Mouse (Mus musculus) frontal cortex, adult (tissue): Measurements from ENCODE around the gene Tmem89.
A peak's percentile ranks its signal among the peaks of the same experiment; 100 is the strongest.

Experiments used
- ATAC-seq: cut with Nextera tagmentation; 2 replicates; pipeline ENCODE4 v1.9.2; 2017; ENCODE audit warnings: mild to moderate bottlenecking, moderate library complexity, mixed read lengths; ENCODE audit not compliant: low TSS enrichment

Tmem89 gene

DNA sequence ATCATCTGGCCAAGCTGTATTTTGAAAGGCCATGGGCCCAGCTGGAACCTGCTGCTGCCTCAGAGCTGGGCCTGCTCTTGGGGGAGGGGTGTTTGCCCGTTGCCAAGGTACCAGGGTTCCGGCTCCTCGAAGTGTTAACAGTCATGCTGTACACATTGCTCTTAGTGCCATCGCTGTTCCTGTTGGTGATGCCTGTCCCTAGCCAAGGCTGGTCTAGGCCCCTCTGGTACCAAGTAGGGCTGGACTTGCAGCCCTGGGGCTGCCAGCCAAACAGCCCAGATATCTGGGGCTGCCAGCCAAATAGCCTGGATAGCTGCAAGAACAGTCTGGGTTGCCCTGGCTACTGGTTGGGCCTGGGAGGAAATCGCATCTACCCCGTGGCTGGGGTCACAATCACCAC, at the start of gene Tmem89:
TSS of gene Tmem89 (plus strand) at position 129 of the 400 bp plus-strand sequence.
- ATAC-seq = peak; percentile 67; the same call in 1 of the 2 replicates

DNA sequence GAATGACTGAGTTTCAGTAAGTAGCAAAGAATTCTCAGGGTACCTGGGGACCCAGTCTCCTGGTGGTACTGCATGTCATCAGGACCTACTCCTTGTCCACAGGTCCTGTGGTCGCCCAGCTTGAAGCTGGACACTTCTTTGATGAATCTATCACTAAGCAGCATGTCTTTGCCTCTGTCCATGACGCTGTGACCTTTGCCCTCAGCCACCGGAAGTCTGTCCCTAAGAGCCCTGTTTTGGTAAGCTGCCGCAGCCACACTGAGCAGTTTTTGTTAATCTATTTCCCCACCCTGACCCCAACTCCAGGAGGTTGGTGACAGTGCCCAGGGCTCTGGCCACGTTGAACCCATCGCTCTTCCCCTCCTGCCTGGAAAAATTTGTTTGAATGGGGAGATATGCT, 2.1 kb upstream of the Tmem89 start:
- ATAC-seq = no peak

GRCm38 (mm10) chr9:108913161-108913560, 1.3 kb upstream of the Tmem89 start:
- no peak for ATAC-seq

DNA sequence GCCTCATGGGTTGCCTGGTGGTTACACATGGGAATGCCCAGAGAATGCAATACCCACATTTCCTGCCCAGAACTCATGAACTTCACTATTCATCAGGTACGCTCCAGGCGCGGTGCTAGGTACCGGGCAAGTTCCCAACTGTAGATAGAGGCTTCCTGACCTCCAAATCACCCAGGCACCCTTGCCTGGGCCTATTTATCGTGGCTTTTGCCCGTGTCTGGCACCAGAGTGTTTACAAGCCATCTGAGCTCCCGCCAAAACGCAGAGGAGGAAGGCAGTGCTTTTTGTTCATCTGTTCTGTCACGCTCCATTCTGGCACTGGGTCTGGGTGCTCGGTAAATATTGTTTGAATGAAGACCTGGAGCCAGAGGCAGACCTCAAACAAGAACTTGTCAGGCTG, 798 bp upstream of the Tmem89 start:
- no peak for ATAC-seq

DNA sequence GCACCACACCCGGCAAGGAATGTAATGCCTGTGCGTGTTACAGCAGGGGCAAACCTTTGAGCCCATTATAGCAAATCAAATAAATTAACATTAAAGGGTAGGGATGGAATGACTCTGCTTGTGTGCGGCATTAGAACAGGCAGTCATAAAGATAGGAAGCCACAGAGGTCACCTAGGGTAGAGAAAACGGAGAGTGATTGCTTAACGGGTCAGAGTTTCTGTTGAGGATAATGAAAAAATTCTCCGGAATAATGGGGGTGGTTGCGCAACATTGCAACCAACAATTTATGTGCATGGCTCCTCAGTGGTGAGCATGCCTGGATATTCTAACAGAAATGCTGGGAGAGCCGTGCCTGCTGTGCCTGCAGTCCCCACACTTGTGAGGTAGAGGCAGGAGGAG, 11.5 kb downstream of the Tmem89 start:
- no peak for ATAC-seq

DNA sequence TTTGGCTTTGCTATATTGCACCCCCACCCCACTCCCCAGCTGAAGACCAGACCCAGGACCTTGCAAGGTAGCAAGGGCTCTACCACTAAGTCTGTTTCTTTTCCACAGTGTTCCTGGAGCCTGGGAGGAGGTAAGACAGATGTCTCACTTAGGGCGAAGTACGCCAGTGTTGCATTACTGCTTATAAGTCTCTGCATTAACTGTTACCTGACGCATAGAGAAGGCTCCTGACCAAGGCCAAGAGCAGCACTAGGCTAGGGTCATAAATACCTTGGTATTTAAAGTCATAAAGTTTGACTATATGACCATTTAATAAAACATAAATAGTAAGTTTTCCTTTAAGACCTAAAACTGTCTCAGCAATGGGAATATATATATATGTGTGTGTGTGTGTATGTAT, 14.0 kb downstream of the Tmem89 start:
- ATAC-seq = no peak

GRCm38 (mm10) chr9:108935991-108936390, 21.6 kb downstream of the Tmem89 start:
- no peak for ATAC-seq

- ATAC-seq = peak; percentile 94
These were observed 22.3 kb downstream of the Tmem89 start, which contains the start of gene Uqcrc1 for GRCm38 (mm10) chr9:108936418-108937364. Gene Uqcrc1 (plus strand): TSS chr9:108936633.

DNA sequence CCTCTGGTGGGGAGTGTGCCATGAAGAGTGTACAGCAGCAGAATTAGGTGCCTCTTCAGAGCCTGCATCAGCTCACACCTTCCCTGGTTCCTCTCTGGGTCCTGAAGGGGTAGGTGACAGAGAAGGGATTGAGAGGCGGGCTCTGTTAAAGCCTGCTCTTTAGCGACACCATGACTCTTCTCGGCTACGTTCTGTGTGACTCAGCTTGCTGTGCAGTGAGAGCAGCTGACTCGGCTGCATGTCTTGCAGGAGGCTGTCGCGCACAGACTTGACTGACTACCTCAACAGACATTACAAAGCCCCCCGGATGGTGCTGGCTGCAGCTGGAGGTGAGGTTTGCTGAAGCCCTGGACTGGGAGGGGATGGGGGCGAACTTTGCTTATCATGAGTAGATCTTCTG, 30.7 kb downstream of the Tmem89 start:
- ATAC-seq = peak; percentile 75

GRCm38 (mm10) chr9:108945608-108946007, 31.2 kb downstream of the Tmem89 start:
- no peak for ATAC-seq

- no peak for ATAC-seq
These were observed 35.0 kb downstream of the Tmem89 start for GRCm38 (mm10) chr9:108949231-108949966.

GRCm38 (mm10) chr9:108949967-108950728, 35.7 kb downstream of the Tmem89 start:
- no peak for ATAC-seq

DNA sequence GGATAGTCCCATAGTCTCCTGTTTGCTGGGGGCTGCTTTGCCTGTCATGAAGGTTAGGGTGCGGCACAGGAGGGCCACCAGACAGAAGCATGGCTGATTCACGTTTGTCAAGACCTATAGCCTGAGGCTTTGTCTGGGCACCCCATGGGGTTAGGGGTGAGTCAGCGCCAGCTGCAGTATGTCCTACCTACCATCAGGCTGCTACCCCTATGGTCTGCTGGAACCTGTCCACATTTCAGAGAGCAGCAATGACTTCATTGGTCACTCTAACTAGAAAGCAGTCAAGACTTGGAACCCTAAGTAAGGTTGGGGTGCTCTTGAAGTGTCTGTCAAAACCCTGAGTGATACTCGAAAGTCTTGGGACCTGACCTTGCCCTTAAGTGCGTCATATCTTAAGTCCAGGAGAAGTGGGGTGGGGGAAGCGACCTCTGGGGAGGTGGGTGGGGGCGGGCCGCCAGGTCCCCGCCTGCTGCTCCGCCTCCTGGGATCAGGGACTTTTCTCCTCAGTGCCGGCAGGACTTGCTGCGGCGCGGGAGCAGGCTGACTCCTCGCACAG, 38.7 kb downstream of the Tmem89 start, which contains the start of gene Col7a1:
TSS of gene Col7a1 (plus strand) at position 506 of the 556 bp plus-strand sequence.
- no peak for ATAC-seq

- ATAC-seq = no peak
These were observed 40.8 kb downstream of the Tmem89 start for GRCm38 (mm10) chr9:108955241-108955640.

DNA sequence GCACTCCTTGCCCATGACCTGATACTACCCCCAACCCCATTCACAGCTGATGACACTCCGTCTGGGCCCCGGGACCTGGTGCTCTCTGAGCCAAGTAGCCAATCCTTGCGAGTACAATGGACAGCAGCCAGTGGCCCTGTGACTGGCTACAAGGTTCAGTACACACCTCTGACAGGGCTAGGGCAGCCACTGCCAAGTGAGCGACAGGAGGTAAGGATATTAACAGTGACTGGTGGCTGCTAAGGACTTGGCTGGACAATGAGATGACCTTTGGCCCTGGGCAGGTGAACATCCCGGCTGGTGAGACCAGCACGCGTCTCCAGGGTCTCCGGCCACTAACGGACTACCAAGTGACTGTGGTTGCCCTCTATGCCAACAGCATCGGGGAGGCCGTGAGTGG, 41.4 kb downstream of the Tmem89 start:
- ATAC-seq = no peak

GRCm38 (mm10) chr9:108963577-108963976, 49.2 kb downstream of the Tmem89 start:
- no peak for ATAC-seq

DNA sequence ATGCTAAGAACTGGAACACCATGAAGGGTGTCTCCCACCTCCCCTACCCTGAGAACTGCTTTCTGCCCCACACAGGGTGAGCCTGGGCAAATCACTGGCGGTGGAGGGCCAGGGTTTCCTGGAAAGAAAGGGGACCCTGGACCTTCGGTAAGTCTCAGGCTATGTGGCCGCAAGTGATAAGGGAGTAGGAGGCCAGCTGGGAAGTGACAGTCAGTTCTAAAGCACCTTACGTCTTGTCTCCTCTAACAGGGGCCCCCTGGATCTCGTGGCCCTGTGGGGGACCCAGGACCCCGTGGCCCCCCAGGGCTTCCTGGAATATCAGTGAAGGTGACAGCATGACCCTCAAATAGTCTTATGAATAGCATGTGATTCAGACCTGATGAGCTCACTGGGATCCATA, 49.9 kb downstream of the Tmem89 start:
- ATAC-seq = no peak
